Mouse (Mus musculus): ENCODE measurements around the gene Nkx1-2. TPM values are rescaled to one million over a fixed set of nuclear protein-coding genes. Genes with fewer than 3 reads are reported as not detected.
A peak's percentile ranks its signal among the peaks of the same experiment; 100 is the strongest.

The Nkx1-2 gene
- total RNA-seq (2021) = not detected
- long read RNA-seq, experiment 1 = 0 reads
- long read RNA-seq, experiment 2 = 0 reads

DNA sequence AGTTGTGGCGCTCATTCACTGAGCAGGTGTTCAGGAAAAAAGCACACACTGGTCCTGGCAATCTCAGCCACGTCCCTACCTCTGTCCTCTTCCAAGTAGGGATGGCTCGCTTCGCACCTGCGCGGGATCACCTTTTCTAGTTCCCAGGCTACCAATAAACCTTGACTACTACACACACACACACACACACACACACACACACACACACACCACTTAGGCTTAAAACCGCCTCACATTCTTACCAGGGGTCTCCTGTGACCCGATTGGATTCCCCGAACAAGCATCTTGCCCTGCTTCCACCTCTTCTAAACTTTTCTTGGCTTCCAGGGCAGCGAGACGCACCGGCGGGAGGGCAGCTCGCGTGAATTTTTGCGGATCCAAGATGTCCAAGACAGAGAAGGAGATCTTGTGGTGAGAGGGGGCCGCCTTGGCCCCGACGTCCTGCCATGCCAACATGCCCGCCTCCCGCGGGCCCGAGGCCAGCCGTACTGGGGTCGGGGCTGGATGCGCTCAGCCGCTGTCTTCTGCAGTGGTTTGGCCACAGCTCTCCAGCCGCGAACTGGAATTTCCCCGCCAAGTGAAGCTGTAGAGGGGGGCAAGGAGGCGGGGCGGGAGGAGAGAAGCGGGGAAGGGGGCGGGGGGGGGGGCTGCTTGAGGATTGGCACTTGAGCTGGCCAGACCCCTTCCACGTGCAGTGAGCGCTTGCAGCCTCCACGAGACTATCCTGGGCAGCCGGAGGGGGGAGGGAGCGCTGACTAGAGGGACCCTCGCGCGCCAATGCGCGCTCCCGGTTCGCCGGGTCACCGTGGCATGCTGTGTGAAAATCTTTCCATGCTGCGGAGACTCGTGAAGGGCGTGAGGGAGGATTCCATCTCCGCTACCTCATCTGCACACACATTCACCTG, at the start of gene Nkx1-2:
Nkx1-2 (minus strand) TSS at position 567 of the 905 bp plus-strand sequence.
- DNase-seq (ENCODE audit: low spot score in 2 of 2) = no peak

DNA sequence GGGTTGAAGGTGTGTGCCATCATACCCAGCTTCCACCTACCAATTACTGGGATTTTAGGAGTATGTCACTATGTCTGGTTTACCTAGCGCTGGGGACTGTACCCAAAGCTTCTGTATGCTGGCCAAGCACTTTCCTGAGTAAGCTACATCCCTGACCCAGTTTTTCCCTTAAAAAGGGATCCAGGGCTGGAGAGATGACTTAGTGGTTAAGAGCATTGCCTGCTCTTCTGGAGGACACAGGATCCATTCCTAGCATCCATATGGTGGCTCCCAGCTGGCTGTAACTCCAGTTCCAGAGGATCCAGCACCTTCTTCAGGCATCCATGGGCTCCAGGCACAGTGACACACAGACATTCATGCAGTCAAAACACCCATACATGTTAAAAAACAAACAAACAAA, 47.1 kb upstream of the Nkx1-2 start:
- no peak for DNase-seq (ENCODE audit: low spot score in 2 of 2)

- no peak for DNase-seq (ENCODE audit: low spot score in 2 of 2)
Measured at GRCm38 (mm10) chr7:132644605-132645279, 45.3 kb upstream of the Nkx1-2 start.

- no peak for DNase-seq (ENCODE audit: low spot score in 2 of 2)
Measured at GRCm38 (mm10) chr7:132641606-132642005, 42.2 kb upstream of the Nkx1-2 start.

GRCm38 (mm10) chr7:132640946-132641345, 41.5 kb upstream of the Nkx1-2 start:
- no peak for DNase-seq (ENCODE audit: low spot score in 2 of 2)

DNA sequence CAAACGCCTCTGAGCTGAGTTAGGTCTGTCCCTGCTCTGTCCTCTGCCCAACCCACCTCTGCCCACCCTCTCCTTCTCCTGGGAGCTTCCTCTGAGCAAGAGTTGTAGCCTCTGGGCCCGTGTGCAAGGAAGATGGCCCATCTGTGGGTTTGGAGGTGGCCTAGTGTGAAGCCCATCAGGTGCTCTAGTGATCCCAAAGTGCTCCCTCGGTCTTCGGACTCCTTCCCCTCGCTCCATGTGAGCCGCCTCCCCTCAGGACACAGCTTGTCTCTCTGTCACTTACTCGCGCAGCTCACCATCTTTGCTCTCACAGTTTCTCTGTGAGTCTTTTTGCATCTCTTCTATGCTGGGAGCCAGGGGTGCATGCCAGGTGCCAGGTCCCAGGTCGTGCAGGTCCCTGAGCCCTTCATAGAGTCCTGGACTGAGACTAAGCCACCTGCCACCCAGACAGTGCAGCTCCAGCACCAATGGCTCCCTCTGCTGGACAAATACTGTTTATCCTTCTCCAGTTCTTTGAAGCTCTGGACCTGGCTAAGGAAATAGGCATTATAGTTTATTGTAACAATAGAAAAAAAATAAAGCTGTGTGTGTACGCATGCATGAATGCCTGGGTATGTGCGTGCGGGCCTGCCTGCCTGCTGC, 39.1 kb upstream of the Nkx1-2 start:
- peak in 1 of 2 experiments; percentile 80 for DNase-seq (ENCODE audit: low spot score in 2 of 2)

- DNase-seq (ENCODE audit: low spot score in 2 of 2) = no peak
Measured at GRCm38 (mm10) chr7:132637292-132637691, 37.9 kb upstream of the Nkx1-2 start.

GRCm38 (mm10) chr7:132631313-132631712, 31.9 kb upstream of the Nkx1-2 start:
- DNase-seq (ENCODE audit: low spot score in 2 of 2) = peak; percentile 52 to 74

DNA sequence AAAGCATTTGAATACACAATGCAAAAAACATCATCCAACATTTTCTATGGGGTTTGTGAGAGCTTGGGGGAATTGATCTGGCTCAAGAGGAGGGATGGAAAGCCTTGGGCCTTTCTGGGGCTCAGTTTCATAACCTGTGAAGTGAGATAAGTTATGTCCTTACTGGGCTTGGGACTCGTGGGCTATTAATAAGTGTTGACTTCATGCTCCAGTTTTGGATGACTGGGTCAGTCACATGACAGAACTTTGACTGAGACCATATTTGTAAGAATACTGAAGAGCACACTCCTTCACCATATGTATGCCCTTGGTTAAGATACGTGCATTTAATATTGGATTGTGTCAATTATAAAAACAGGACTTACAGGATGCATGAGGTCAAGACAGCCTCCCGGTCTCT, 28.0 kb upstream of the Nkx1-2 start:
- no peak for DNase-seq (ENCODE audit: low spot score in 2 of 2)

GRCm38 (mm10) chr7:132626174-132626573, 26.7 kb upstream of the Nkx1-2 start:
- DNase-seq (ENCODE audit: low spot score in 2 of 2) = no peak

DNA sequence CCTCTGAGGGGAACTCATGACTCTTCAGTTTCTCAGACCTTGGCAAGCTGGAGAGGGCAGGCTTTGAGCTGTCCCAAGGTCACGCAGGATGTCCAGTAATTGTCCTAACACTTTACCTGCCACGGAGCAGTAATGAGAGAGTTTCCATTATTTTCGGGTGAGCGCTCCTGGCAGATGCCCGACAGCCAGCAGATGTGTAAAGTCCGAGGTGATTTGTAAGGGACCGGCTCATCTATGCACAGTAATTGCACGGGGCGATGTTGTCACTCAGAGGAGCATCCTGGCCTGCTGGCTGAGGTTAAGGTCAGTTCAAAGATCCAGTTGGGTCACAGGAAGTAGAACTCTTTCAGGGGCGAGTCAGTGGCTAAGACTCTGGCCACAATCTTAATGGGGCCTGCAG, 24.7 kb upstream of the Nkx1-2 start:
- DNase-seq (ENCODE audit: low spot score in 2 of 2) = no peak

DNA sequence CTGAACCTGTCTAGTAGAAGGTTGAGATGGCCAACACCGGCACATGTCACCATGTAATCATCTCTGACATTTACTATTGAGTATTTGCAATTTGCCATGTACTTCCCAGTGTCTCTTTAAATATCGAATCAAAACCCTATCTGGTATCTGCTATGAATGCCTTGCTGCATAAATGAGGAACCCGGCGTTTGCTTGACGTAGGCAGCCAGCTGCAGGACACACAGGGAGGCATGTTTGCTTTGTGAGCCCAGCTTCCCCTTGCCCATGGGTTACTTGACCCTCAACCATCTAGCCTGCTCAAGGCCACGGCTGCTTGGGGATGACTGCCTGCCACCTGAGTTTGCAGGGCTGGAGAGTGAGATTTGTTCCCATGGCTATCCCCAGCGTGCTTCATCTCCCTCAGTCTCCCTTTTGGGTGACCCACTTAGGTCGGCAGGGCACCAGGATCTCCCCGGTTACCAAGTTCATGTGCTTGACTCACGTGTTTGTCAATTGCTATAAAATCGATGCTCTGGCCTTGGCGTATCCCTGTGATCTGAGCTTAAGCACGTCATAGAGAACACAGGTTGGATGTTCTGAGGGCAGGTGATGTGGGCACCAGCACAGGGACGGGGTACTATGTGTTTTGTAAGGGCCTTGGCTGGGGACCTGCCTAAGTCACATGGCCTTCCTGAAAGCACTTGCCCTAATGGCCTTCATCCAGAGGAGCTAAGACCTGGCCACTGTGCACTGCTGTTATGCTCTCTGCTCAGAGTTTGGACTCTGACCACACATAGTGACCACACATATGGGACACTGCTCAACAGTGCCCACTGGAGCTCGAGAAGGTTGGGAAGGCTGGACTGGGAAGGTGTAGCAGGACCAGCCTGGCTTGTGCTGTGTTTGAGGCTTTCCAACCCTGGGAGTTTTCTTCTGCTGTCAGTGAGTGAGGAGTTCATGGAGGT, 20.8 kb upstream of the Nkx1-2 start:
- no peak for DNase-seq (ENCODE audit: low spot score in 2 of 2)

DNA sequence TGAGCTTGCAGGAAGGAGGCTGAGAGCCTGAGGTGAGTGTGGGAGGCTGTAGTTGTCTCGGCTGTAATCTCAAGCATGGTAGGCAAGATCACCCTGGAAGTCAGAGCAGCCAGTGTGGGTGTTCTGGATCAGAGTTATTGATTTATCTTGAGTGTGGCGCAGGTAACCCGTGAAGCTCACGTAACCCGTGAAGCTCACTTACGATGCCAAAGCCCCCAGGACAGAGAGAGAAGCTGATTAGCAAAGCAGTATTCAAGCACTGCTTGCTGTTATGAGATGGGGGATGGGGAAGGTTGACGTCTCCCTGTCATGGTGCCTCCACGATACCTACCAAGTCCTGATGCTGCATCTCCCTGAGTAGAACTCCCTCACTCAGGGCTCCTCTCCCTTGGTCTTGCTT, 20.1 kb upstream of the Nkx1-2 start:
- DNase-seq (ENCODE audit: low spot score in 2 of 2) = no peak

DNA sequence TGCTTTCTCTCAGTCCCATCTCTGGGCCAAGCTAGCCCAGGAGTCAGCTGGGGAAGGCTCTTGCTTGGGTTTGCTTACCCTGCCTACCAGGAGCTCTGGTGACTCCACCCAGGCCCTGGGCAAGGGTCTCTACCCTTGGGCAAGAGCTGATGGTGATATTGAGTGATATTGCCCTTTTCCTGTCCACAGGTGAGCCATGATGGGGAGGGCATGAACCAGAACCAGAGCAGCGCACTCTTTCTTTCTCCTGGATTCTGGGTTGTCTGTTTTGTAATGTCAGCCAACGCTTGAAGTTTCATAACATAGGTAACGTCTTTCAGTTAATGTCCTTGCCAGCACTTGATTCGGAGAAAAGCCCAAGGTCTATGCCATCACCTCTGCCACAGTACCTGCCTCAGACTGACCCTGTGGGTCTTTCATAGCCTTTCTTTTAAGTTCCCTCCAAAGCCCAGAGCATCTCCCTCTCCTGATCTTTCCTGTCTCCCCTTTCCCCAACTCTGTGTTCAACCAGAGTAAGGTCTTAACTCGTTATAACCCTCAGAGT, 17.7 kb upstream of the Nkx1-2 start:
- no peak for DNase-seq (ENCODE audit: low spot score in 2 of 2)

DNA sequence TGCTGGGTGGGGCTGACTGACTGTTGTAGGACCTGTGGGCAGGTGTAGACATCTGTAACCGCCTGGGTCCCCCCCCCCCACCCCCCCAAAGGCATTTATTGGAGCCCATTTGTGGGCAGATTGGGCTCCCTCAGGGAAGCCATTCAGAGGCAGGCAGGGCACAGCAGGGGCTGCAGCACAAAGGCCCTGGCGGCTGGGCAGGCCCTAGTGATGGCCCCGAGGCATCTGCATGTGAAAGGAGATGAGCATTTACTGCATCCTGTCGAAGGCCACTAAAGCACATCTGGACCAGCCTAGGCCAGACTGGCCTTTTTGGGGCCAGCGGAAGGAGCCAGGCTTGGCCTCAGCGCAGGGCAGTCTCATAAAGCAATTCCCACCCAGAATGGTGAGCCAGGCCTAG, 17.0 kb upstream of the Nkx1-2 start:
- no peak for DNase-seq (ENCODE audit: low spot score in 2 of 2)

DNA sequence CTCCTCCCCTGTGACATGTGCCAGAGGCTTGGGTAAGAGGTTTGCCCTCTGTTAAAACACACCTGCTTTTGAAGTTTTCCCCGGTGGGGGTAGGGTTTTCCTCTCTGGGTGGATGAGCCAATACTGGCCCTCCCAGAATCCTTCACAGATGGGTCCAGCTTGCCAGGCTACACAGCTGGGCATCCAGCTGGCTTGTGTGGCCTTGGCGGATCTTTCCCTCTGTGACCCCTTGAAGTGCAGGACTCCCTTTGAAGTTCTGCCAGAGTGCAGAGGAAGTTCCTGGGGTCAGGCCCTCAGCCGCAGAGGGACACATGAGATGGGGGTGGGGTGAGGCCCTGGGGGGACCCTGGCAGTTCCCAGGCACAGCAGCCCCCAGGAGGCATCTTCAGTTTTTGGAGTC, 15.9 kb upstream of the Nkx1-2 start:
- DNase-seq (ENCODE audit: low spot score in 2 of 2) = no peak

DNA sequence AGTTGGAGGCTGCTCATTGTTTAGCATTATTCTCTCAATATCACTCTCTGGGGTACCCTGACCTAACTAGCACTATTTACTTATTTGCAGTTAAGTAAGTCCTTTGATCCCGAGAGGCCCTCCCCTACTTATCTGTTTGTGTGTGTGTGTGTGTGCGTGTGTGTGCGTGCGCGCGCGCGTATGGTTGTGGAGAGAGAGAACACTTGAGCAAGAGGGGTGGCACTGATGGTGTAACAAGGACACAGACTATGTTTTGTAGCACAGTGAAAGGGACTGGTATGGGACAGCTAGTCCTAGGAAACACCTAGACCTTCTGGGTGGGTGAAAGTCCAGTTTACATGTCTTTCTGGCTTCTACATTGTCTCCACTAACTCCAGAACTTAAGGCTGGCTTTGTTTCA, 12.1 kb upstream of the Nkx1-2 start:
- no peak for DNase-seq (ENCODE audit: low spot score in 2 of 2)

GRCm38 (mm10) chr7:132610468-132611318, 11.3 kb upstream of the Nkx1-2 start, which contains the start of gene Lhpp:
Gene Lhpp, plus strand, starts transcription at chr7:132610638.
- DNase-seq (ENCODE audit: low spot score in 2 of 2) = peak; percentile 76 to 84

DNA sequence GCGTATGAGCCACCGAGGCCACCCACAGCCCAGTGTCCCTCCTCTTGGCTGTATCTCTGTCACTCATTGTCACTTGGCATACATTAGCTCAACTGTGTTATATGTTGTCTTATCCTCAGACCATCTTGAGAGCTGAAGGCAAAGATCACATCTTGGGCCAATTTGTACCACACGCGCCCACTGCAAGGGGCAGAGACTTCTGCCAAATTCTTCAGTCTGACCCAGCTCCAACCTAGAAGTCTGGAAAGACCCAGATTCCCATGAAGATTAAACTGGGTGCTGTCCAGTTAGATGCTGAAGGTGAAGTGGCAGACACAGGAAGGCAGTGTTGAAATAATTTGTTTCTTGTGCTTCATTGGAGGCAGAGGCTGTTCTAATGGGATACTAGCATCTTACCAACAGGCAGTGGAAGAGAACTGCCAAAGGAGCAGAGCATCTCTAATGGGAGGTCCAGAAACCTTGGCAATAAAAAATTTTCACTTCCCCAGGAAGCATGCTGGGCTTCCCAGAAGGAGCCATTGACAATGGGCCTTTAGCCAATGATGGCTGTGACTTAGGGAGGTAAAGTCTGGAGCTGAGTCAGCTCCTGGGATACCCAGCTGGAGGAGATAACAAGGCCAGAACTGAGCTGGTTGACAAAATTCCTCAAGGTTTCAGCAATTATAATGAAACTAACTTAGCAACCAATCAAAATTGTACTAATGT, 9.0 kb upstream of the Nkx1-2 start:
- no peak for DNase-seq (ENCODE audit: low spot score in 2 of 2)

Measured in layer of hippocampus, postnatal 14 days (tissue).